Mouse (Mus musculus) left cerebral cortex, postnatal 4 days (tissue): ENCODE measurements around the gene Wdpcp. TPM values are rescaled to one million over a fixed set of nuclear protein-coding genes. Genes with fewer than 3 reads are reported as not detected.

Experiments used
- DNase-seq: peaks from one replicate; pipeline ENCODE4 v3.0.0-alpha.2; 2022
- intact Hi-C: fragments of 180-260 bp; cut with DNase I; formaldehyde crosslinking; loops from one replicate; pipeline ENCODE4 v1.15.1; 2025
- microRNA-seq: library from miRNA; unstranded; fragments of <30 nt; microRNA quantifications from one replicate; pipeline ENCODE4 v1.2.0, GENCODE M21; 2022
- total RNA-seq, 2 experiments: library from RNA; stranded (reverse); gene quantifications; 2 replicates each; pipeline ENCODE4 v1.2.3; 2021

The Wdpcp gene
- total RNA-seq, 2 experiments from 2014 or later, result 16.6 to 17.3 TPM

GRCm38 (mm10) chr11:21729056-21729455 is 157.0 kb downstream of the Wdpcp start:
- intact Hi-C loops, result no loop called here
- no peak for DNase-seq

- intact Hi-C loops, result no loop called here
- DNase-seq, result no peak
Measured at GRCm38 (mm10) chr11:21729961-21730360, 157.9 kb downstream of the Wdpcp start.

- no peak for DNase-seq
- intact Hi-C loops, result loop anchor here (5.0 kb wide), 1 partner anchor 583 kb away; no protein-coding TSS in a partner anchor
Measured at GRCm38 (mm10) chr11:21735272-21735671, 163.2 kb downstream of the Wdpcp start.

GRCm38 (mm10) chr11:21749487-21749886 is 177.5 kb downstream of the Wdpcp start:
- no peak for DNase-seq
- intact Hi-C loops, result no loop called here

DNA sequence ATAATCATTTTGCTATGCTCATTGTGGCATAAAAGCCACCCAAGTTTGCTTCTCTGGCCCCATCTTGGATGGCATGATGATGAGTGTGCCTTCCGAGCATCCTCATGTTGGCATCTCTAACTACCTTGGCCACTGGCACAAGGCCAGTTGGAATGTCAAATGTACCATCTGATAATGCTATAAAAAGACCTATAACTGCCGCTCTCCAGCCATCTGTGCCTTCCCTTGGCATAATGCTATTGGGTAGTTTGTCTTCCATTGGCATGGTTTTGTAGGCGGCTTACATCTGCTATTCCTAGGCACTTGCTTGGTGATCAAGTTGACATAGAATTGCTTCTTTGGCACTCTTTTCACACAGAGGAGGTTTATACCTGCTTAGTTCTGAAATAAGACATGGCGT is 191.2 kb downstream of the Wdpcp start:
- intact Hi-C loops, result no loop called here
- DNase-seq, result peak; percentile 86

- intact Hi-C loops, result no loop called here
- DNase-seq, result no peak
Measured at GRCm38 (mm10) chr11:21788831-21789230, 216.8 kb downstream of the Wdpcp start.

GRCm38 (mm10) chr11:21824941-21825340 is 252.9 kb downstream of the Wdpcp start:
- intact Hi-C loops, result no loop called here
- peak; percentile 20 for DNase-seq

- intact Hi-C loops, result no loop called here
Measured at GRCm38 (mm10) chr11:21826521-21826920, 254.5 kb downstream of the Wdpcp start.

GRCm38 (mm10) chr11:21847040-21847439 is 275.0 kb downstream of the Wdpcp start:
- no peak for DNase-seq
- intact Hi-C loops, result no loop called here

More at GRCm38 (mm10) chr11:21826521-21826920, 254.5 kb downstream of the Wdpcp start:
- DNase-seq, result no peak

GRCm38 (mm10) chr11:21864000-21864399 is 292.0 kb downstream of the Wdpcp start:
- DNase-seq, result peak; percentile 35
- intact Hi-C loops, result no loop called here

- no peak for DNase-seq
- intact Hi-C loops, result no loop called here
Measured at GRCm38 (mm10) chr11:21864516-21864915, 292.5 kb downstream of the Wdpcp start.

- no peak for DNase-seq
- intact Hi-C loops, result no loop called here
Measured at GRCm38 (mm10) chr11:21868675-21869074, 296.6 kb downstream of the Wdpcp start.

- DNase-seq, result no peak
- intact Hi-C loops, result no loop called here
Measured at GRCm38 (mm10) chr11:21870863-21871262, 298.8 kb downstream of the Wdpcp start.

- DNase-seq, result no peak
- intact Hi-C loops, result no loop called here
Measured at GRCm38 (mm10) chr11:21871728-21872127, 299.7 kb downstream of the Wdpcp start.

- intact Hi-C loops, result no loop called here
- DNase-seq, result no peak
Measured at GRCm38 (mm10) chr11:21875077-21875476, 303.0 kb downstream of the Wdpcp start.

GRCm38 (mm10) chr11:21894696-21895095 is 322.7 kb downstream of the Wdpcp start:
- DNase-seq, result peak; percentile 14
- intact Hi-C loops, result no loop called here

DNA sequence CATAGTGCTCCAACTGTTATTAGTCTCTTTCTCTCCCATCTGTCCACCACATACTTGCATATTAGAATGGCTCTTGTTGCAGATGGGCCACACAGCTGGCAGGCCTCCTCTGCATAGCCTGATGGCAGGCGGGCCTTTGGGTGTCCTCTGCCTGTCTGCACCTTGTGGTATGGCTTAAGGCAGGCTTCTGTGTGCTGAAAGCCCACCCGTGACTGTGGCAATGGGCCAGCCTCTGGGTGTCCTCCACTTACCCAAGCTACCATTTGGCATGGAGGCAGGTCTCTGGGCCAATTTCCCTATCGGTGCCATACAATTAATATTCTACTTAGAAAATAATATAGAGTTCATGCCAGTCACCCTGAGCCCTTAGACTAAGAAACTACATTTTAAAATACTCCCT is 350.5 kb downstream of the Wdpcp start:
- DNase-seq, result peak; percentile 74
- intact Hi-C loops, result no loop called here

Small RNAs within 50 kb of the gene (microRNA-seq; reads per million reads assigned to microRNA genes)
- gene Gm22990, result not detected

Other genes with a start within 250 kb of the Wdpcp start
- gene Ugp2, start 201.0 kb upstream of the Wdpcp start, total RNA-seq, result 10 to 100 TPM; 77.8 to 88.7 TPM
- 100 to 1,000 TPM; 318 to 322 TPM for gene Mdh1, start 132 bp downstream of the Wdpcp start, total RNA-seq